Mouse (Mus musculus): ENCODE measurements at regions not wholly inside any gene's neighbourhood (a gene's known extent, or its start where the extent isn't known, plus 50 kb on each side); places are given as distances from the start of the nearest gene placed in this dataset.

GRCm38 (mm10) chr2:19055500-19055899 lies 57.4 kb downstream of the 4930426L09Rik start:
- TF ChIP-seq CTCF (IDR thresholded peaks at IDR 0.05; ENCODE audit: borderline replicate concordance, control insufficient read depth, extremely low read depth, insufficient read depth, low read length, poor library complexity) (no peak), POLR2A (IDR thresholded peaks at IDR 0.05; ENCODE audit: control insufficient read depth, extremely low read depth, insufficient read depth, low read length, poor library complexity) (no peak)

All from thymus, adult 2 months (tissue).